Mouse (Mus musculus): ENCODE measurements at regions not wholly inside any gene's neighbourhood (a gene's known extent, or its start where the extent isn't known, plus 50 kb on each side); places are given as distances from the start of the nearest gene placed in this dataset.

DNA sequence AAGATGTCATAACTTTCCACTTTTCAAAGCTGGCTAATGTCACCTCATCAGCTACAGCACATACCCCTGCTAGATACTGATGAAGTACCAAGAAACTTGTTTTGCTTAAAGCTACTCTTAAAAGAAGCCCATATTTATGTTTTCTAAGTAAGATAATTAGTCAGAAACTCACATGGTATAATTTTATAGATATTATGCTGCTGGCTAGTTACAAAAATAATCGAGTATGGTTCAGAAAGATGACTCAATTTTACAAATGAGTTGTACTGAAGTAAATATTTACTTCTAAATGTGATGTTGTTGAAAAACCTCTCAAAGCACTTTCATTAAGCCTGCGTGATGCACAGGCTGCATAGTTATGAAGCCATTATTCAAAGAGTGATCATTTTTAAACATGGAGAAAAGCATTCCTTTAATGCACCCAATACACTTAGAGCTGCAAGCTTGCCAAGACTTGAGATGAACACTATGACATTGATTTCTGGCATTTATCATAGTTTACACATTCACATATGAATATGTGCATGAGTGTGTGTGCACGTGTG, 582.3 kb upstream of the Gm26657 start:
- DNase-seq (ENCODE audit: low read depth), result no peak

DNA sequence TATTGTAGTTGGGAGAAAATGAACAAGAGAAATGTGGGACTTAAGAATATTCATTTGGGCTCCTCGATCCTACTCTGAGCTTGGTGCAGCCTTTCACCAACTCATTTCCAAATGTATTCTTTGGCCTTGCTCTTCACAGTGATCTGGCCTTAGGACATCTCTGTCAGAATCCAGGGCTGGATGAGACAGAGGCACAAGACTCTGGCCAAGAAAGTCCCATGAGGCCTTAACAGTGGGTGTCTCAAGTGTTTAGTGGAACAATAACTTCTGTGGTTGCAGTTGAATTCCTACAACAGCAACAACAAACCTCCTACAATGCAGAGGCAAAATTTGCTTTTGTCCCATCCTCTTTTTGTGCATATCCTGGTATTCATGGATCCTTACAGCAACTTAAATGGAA, 589.2 kb upstream of the Gm26657 start:
- DNase-seq (ENCODE audit: low read depth), result no peak

DNA sequence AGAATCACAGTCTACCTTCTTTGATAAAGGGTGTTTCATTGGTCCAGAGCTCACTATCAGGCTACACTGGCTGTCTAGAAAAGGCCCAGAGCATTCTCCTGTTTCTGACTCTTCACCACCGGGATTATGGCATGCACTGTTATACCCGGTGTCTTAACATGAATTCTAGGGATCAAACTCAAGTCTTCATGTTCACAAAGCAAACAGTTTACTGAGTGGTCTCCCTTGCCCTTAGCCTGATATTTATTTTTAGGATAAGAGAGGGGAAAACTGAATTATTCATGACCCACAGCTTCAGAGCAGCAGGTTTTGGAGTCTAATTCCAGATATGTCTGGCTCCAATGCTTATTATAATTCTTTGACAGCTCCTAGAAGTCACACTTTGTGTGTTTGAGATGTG, 596.0 kb upstream of the Gm26657 start:
- DNase-seq (ENCODE audit: low read depth), result no peak

DNA sequence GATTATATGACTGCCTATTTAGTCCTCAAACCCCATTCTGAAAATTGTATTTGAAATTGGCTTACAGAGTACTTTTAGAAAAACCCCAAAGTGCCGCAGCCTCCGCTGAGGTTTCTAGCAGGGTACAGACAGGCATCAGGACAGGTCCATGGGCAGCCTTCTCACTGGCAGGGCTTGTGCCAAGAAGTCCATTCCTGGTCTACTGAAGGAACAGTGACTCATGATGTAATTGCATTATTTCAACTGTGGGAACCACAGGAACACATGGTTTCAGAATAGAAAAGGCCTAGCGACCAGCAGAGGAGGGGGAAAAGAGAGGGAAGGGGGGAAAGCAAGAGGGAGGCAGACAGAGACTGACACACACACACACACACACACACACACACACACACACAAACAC, 603.0 kb upstream of the Gm26657 start:
- DNase-seq (ENCODE audit: low read depth), result no peak

DNA sequence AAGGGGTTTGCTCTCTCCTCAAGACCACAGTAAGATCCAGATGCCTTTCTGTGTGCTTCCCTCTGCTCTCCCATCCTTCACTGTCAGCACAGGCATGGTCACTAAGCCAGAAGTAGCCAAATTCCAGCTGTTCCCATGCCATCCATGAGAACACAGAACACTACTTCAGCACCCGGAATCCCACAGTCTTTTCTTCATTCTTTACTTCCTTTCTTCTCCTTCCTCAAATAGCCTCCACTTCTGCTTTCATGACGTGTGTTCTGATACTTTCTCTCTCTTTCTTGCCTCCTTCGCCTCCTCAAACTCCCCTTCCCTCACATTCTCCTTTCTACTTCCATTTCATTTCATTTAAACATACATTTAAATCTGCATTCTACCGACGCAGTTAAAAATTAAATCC, 602.1 kb upstream of the Klf4 start:
- no peak for DNase-seq (ENCODE audit: low read depth)

DNA sequence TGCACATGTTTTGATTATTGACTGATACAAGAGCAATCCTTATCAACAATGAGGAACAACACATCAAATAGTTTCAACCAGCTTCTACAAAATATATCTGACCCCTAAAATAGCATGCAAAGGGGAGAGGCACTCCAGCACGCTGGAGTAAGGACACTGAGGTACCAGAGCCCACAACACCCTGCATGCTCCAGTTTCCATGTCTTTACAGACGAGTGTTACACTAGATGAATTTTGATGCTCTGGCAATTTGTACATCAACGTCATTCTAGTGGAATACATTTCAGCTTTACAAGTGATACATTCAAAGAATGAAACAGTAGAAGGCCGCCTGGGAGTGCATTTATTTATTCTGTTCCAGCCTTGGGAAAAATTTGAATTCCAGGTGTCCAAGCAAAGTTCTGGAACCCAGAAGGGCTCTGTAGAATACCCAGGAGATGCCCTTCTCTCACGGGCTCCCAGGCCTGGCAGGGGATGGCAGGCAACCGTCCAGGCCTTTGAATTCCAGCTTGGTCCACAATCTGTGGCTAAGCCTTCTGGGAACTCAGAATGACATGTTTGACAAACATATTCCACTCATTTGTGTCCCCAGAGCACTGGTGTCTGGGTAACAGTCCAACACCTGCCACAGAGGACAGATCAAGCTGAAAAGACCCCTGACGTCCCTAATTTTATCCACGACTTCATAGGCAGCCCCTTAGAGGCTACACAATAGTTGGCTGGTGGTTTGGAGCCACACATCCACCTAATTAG, 595.6 kb upstream of the Klf4 start:
- no peak for DNase-seq (ENCODE audit: low read depth)

DNA sequence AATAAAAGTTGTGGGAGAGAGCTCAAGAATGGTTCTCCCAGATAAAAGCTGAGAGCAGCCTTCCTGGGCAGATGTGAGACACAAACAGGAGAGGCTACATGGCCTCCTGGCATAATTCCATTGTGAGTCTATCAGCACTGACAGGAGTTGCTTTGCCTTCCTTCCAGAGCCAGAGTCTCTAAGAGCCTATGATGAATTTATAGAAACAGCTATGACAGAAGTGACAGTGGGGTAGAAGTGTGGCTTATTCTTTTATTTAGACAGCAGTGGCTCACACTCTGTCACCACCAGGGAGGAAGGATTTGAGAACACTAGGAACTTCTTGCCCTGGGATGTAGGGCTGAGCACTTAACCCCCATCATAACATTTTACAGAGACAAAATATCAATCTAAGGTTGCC, 592.2 kb upstream of the Klf4 start:
- DNase-seq (ENCODE audit: low read depth), result no peak

DNA sequence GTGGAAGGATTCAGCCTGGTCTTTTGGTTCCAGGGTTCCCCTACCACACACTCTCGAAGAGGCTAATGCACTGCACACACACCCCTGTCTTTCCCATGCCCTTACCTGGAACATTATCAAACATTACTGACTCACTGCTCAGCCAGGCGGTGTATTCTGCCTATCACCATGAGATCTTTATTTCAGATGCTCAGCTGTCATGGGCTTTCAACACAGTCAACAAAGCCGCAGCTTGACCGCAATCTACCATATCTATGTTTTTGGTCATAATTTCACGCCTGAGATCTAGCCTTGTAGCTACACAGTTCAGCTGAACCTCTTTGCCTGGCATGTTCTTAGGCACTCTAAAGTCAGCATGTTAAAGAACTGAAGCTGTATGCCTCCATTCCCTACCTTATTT, 589.9 kb upstream of the Klf4 start:
- no peak for DNase-seq (ENCODE audit: low read depth)

DNA sequence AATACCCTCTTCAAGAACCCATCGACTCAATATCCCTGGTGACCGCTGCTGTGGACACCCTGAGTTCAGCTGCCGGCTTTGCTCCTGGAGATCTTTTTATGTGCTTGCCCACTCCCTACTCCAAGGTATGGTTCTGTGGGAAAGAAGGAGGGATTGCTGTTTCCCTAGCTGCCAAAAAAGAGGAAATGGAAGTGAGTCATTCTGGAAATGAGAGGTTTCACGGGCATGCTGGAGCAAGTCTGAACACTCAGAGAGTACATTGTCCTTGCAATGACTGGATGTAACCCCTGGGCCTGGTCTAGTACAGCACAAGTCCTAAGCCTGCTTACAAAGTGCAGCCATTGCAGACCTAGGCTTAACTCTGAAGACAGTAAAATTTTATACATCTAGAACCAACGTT, 589.4 kb upstream of the Klf4 start:
- DNase-seq (ENCODE audit: low read depth), result no peak

DNA sequence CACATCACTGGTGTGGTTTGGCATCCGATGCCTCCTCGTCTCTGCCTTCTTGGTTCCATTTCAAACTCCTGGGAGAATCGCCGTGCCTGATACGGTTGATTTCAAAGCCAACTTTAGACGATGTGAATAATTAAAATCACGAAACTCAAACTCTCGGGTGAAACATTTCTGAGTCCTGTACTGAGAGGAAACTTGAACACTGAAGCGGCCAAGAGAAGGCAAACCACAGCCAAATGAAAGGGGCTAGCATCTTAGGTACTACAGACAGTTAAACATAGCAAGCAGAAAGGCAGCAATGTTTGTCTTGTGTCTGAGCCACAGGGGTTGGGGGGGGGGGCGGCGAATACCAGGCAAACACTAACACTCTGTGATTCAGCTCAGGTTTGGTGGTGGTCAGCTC, 588.1 kb upstream of the Klf4 start:
- no peak for DNase-seq (ENCODE audit: low read depth)

DNA sequence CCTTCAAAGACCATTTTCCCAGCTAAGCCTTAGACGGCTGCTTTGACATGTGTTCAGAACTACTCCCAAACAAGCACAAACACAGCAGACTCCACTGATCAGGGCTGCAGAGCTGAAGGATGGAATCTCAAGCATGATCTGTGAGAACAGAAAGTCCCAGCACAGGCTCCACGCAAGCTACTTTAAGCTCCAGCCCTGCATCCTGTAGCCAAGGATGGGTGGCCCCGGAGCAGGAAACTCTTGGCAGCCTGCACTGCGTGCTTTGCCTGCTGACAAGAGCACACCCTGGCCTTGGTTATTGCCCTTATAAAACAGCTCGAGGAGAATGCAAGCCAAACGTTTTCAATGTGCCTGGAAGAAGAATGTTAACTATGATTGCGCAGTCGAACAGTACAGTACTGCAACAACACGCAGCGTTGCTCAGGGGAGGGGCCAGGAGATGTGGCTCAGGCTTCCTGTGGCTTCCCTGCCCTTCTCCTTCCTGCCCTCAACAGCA, 581.5 kb upstream of the Klf4 start:
- peak; percentile 15 for DNase-seq (ENCODE audit: low read depth)

DNA sequence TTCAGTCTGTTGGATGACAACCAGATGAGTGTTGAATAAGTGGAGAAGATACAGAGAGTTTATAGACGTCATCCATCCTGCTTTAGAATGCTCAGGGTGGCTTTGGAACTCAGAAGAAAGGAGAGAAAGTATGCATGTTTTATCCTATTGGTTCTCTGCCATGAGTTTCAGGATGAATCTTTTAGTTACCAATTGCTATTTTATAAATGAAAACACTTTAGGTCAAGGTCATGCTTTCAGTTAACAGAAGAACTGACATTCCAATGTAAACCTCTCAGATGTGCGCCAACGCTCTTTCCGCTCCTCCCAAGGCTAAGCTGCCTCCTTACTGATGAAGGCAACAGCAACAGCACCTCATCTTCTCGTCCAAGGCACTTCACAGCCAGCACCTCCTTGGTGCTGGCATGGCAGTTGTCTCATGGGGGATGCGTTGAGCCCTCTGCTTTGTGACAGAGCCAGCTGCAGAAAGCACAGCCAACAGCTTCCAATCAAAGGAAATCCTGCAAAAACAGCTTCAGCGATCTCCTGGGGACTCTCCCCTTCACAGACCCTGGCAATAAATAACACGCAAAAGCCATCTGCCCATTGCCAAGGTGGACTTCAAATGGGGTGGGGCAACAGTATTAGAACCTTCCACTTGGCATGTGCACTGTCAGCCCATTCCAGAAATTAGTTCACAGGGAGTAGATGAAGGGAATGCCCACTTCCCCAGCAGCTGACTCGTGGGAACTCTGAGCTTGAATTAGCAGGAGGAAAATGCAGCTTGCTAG, 580.9 kb upstream of the Klf4 start:
- no peak for DNase-seq (ENCODE audit: low read depth)

DNA sequence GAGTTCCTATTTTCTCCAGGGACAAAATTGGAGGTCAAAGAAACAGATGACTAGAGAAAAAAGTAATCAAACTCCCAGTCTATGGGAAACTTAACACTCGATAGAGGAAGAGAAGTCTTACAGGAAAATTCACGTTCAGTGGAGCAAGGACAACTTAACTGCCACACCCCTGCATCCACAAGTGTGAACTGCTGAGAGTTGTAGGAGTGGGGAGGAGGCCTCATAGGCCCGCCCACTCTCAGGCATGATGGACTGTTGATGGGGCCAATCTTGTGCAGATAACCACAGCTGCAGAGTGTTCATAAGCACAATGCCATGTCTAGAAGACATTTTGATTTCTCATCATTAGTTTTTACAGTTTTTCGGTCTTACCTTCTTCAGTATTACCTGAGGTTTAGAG, 574.7 kb upstream of the Klf4 start:
- DNase-seq (ENCODE audit: low read depth), result no peak

DNA sequence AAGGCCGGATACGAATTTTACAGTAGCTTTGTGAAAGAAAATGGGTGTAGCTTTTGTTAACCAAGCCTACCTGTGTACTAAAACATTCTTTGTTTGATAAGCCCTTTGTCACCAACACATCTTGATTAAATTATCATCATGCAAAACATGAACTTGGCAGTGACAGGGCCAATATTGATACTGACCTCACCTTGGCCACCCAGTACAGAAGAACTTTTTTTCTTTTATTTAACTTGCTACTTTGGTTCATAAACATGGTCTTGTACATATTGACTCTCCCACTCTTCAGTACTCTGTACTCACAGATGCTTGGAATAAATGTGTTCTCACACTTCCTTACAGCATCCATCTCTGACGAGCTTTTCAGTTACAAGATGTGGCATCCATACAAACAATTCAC, 570.0 kb upstream of the Klf4 start:
- no peak for DNase-seq (ENCODE audit: low read depth)

DNA sequence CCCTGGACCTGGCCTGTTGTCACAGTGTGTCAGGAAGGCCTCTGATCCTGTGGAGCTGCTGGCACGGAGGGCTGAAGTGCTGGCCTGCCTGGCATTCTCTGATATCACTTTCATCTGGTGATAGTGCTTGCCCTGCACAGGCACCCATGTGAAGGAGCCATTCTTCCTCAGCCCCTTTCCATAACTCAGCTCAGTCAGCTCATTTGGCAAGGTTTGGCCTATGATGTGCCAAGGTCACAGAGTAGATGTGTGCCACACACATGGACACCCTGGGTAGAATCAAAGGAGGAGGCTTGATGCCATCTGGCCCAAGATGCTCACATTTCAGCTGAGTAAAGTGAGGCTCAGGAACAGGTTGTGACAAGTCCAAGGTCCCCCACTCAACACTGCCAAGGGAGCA, 558.5 kb upstream of the Klf4 start:
- no peak for DNase-seq (ENCODE audit: low read depth)

DNA sequence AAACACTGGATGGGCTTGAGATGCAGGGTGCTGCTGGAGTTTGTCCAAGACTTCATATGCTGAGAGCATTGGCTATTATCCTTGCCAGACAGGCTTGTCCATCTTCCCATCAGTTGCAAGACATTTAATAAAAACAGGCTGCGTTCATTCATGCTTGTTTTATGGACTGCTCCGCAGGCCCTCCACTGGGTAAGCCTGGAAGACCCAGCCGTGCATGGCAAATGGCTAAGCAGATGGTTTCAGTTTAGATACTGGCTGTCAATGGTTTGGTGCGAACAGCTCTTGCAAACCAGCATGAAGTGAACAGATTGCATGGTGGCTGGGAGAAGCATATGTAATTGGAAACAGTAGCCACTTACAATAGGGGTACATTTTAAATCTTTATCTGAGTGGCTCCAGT, 556.4 kb upstream of the Klf4 start:
- DNase-seq (ENCODE audit: low read depth), result no peak

DNA sequence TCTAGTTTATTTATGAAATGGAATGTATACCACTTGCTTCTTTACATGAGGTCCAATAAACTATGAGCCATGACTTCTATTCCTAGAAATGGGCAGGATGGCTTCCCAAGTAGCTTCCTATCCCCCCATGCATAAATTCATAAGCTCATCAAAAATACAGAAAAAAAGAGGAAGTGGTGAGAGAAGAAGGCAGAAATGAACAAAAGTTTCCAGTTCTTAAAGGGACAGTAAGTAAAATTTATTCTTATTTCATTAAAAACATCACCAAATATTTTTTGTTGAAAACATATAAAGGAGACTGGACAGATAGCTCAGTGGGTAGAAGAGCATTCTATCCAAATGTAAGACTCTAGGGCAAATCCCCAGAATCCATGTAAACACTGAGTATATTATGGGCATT, 554.0 kb upstream of the Klf4 start:
- no peak for DNase-seq (ENCODE audit: low read depth)

DNA sequence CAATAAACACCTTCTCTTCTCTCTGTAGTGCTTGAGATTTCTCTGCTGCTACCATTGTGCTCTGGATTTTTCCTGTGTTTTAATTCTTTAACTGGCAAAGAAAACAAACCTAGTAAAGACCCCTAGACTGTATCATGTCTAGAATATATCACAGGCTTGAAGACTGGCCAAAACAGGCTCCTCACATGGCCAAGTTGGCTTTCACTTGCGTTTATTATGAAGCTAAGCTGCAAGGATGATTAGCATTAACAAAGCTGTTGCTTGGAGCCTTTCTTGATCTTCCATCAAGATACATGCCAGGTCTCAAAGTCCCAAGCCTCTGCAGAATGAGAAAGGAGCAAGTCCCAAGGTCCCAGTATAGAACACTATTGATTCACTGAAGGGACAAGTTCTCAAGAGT, 551.9 kb upstream of the Klf4 start:
- no peak for DNase-seq (ENCODE audit: low read depth)

DNA sequence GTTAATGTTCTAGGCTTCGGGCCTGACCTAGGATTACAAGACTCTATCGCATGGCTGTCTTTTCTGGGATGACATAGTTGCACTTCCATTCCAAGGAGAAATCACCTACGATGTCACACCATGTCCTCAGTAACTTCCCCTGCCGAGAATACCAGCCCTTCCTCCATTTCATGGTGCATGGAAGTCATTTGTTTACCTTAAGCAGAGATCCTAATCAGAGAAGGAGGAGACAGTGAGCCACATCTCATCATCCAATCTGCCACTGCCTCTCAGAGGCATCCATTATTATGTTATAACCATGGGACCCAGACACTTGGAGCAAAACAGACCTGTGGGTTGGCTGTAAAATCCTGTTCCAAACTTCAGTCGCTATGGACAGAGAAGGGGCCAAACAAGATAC, 550.1 kb upstream of the Klf4 start:
- DNase-seq (ENCODE audit: low read depth), result no peak

DNA sequence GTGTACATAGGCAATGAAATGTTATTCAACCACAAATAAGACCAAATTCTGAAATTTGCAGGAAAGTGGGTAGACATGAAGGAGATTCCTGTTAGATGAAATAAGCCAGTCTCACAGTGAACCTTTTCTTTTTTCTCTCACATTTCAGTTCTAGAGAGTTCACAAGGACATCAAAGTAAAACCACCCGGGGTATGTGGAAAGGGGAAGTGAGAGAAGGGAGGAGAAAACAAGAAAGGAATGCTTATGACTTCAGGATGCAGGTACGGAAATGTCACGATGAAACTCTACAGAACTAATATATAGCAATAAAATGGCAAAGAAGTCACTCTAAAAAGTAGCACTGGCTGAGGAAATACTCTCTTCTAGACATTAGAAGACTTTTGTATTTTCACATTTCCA, 548.7 kb upstream of the Klf4 start:
- DNase-seq (ENCODE audit: low read depth), result no peak

DNA sequence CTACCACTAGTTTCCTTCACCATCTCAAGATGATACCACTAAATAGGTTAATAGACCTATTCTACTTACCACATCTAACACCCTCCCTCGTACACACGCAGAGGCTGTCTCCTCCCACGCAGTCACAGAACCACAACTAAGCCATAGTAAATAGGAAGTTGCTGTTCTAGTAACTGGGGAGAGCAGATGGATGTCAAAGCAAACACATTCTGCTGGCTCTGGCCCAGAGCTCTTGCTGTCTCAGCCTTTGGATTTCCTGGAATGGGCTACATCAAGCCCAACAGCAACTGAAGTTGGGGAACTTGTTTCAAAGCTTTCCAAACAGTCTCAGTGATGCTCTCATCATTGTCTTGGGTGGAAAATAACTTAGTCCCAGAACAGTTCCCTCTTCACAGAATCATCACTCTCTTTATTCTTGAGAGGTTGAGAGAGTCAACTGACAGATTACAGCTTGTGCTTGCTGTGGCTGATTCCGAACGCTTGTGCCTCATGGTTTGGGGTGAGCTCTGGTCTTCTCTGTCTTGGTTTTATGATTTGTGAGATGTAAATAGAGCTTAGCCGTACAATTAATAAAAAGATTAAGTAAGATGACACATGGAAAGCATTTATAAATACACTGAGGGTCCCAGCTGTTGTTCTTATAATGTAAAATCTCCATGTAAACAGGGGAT, 538.5 kb upstream of the Klf4 start:
- peak; percentile 23 for DNase-seq (ENCODE audit: low read depth)

DNA sequence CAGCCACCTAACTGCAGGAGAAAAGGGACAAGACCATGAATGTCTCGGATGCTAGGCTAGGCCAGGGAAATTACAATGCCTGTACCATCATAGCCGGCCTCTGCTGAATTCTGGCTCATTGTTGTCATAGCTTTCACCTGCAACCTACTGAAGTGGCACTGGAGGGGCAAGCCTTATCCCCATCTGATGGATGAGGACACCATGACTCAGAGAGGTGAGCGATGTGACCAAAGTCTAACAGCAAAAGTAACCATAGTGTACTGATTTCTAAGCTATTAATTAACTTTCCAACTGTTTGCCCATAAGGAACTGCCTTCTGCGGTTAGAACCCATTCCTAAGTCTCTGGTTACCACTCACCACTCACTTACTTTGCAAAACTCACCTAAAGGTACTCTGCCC, 536.6 kb upstream of the Klf4 start:
- no peak for DNase-seq (ENCODE audit: low read depth)

DNA sequence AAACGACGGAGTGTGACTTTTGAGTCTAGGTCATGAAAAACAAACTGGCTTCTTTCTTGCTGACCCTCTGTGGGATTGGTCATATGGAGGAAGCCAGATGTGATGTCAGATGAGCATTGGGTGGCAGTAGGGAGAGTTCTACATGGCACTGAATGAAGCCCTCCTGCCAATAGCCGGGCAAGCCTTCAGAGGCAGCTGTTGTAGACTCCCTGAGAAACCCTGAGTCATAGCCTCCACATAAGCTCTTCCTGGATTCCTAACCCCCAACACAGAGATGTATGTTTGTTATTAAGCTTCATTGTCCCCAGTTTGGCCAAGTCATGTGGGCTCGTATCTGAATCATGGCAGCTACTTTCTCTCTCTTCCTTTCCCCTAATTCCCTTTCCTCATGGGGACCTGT, 532.4 kb upstream of the Klf4 start:
- no peak for DNase-seq (ENCODE audit: low read depth)
